Mouse (Mus musculus): Measurements from ENCODE around the gene Tbce.

- no peak for TF ChIP-seq CTCF (IDR thresholded peaks at IDR 0.05; ENCODE audit: borderline replicate concordance, extremely low read depth, insufficient read depth, insufficient read length)
- no peak for TF ChIP-seq POLR2A (IDR thresholded peaks at IDR 0.05; ENCODE audit: borderline replicate concordance, extremely low read depth, insufficient read depth, insufficient read length, poor library complexity, severe bottlenecking)
Measured at GRCm38 (mm10) chr13:14056801-14057200, 17.4 kb upstream of the Tbce start.
